Mouse (Mus musculus): Measurements from ENCODE around the gene Akr1c20. TPM values are rescaled to one million over a fixed set of nuclear protein-coding genes. Genes with fewer than 3 reads are reported as not detected.

The Akr1c20 gene
- not detected in 2 replicates for total RNA-seq (2021)
- long read RNA-seq, transcript Akr1c20-202 (9 exons, 1,337 nt) = major isoform, 12 of 34 reads
- long read RNA-seq, partial matches to known transcripts = 10 of 34 reads
- long read RNA-seq, other reads (novel, unspliced or antisense) = 11 of 34 reads

- DNase-seq = no peak
Measured at GRCm38 (mm10) chr13:4523201-4523838, at the start of gene Akr1c20. Gene Akr1c20 (minus strand): TSS chr13:4523345.

- DNase-seq = no peak
Measured at GRCm38 (mm10) chr13:4565996-4566395, 42.9 kb upstream of the Akr1c20 start.

GRCm38 (mm10) chr13:4560500-4560899 is 37.4 kb upstream of the Akr1c20 start:
- no peak for DNase-seq

GRCm38 (mm10) chr13:4559143-4559542 is 36.0 kb upstream of the Akr1c20 start:
- DNase-seq = no peak

GRCm38 (mm10) chr13:4514811-4515210 is 8.3 kb downstream of the Akr1c20 start:
- DNase-seq = no peak

- DNase-seq = no peak
Measured at GRCm38 (mm10) chr13:4467896-4468295, 55.2 kb downstream of the Akr1c20 start.

GRCm38 (mm10) chr13:4465641-4466040 is 57.5 kb downstream of the Akr1c20 start:
- DNase-seq = no peak

Other genes starting within 250 kb of the Akr1c20 start
- not detected in 2 replicates for gene Akr1c12, start 243.9 kb downstream of the Akr1c20 start, total RNA-seq (2021)
- 6.0 TPM in 1 of 2 replicates, not detected in the other for gene Akr1c6, start 89.0 kb downstream of the Akr1c20 start, total RNA-seq (2021)
- not detected in 2 replicates for gene Akr1c21, start 50.7 kb upstream of the Akr1c20 start, total RNA-seq (2021)
- gene Akr1e1, start 85.8 kb upstream of the Akr1c20 start, total RNA-seq (2021) = 34.4 and 35.2 TPM in 2 replicates

Data from adrenal gland, postnatal 25 days (tissue).